Mouse (Mus musculus): ENCODE measurements at regions not wholly inside any gene's neighbourhood (a gene's known extent, or its start where the extent isn't known, plus 50 kb on each side); places are given as distances from the start of the nearest gene placed in this dataset.

DNA sequence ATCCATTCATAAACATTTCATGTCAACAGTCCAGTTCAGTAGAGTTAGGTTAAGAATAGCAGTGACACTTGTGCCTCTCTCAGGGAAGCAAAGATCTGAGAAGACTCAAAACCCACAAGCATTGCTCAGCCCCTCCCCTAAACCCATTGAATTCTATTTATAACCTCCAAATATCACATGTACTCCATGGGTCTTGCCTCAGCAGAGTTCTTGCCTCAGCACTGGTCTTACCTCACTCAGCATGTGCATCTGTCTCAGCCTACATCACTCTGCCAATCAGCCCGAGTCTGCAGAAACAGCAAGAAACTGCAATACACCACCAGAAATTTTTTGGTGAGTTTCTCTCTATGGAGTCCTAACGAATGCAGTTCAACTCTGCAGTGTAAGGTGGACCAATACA, 478.8 kb upstream of the Vstm2b start:
- no peak for DNase-seq (ENCODE audit: low read depth, low spot score)

DNA sequence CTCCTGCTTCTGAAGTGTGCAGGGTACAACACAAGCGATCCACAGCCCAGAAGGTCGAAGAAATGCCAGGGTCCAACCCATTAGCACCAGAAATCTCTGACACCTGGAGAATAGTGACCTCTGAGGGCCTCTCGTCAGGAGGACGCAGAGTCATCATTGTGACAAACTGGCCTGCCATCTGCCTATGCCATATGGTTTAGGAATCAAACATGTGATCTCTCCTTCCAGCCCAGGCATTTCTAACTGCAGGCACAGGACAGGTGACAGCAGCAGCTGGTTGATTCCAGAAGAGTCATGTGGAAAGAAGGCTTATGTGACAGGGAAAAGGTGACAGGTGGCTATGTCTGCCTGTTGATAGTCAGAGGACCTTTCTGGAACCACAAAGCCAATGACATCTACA, 476.0 kb upstream of the Vstm2b start:
- DNase-seq (ENCODE audit: low read depth, low spot score) = no peak

- no peak for DNase-seq (ENCODE audit: low read depth, low spot score)
Observed at GRCm38 (mm10) chr7:40429416-40429815, 468.7 kb upstream of the Vstm2b start.

DNA sequence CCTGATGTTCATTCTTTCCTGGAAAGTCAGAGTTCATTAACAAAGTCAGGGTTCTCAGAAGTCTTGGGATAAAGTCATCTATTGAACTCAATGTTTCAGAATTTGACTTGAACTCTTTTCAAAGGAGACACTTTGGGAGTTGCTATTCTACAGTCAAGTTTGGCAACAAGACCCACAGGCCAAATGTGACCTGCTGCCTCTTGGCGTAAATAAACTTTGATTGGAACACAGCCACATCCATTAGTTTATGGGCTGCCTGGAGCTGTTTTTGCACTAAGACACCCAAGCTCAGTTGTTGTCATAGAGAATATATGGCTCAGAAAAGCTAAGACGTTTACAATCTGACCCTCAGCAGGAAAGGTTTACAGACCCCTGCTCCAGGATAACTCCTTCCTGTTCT, 464.2 kb upstream of the Vstm2b start:
- DNase-seq (ENCODE audit: low read depth, low spot score) = no peak

- no peak for DNase-seq (ENCODE audit: low read depth, low spot score)
Observed at GRCm38 (mm10) chr7:40441128-40441527, 457.0 kb upstream of the Vstm2b start.

DNA sequence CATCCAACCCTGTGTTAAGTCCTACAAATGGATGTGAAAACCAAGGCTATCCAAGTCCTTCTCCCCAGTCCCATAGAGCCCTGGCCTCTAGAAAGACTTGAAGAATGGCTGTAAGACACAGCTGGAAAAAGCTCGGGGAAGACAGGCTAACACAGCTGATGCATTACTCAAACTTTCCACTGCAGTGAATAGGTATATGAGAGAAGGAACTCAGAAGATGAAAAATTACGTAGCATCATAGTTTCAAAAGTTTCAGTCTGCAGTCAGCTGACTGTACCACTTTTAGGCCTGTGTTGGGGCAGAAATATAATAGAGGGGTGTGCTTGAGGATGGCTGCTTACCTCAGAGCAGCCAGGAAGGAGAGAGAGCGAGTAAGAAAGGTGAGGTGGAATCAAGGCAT, 456.3 kb upstream of the Vstm2b start:
- DNase-seq (ENCODE audit: low read depth, low spot score) = no peak

GRCm38 (mm10) chr7:40466382-40466781, 431.7 kb upstream of the Vstm2b start:
- DNase-seq (ENCODE audit: low read depth, low spot score) = no peak

- no peak for DNase-seq (ENCODE audit: low read depth, low spot score)
Observed at GRCm38 (mm10) chr7:40487256-40487655, 410.9 kb upstream of the Vstm2b start.

GRCm38 (mm10) chr7:40522703-40523267, 375.3 kb upstream of the Vstm2b start:
- peak; percentile 39 for DNase-seq (ENCODE audit: low read depth, low spot score)

DNA sequence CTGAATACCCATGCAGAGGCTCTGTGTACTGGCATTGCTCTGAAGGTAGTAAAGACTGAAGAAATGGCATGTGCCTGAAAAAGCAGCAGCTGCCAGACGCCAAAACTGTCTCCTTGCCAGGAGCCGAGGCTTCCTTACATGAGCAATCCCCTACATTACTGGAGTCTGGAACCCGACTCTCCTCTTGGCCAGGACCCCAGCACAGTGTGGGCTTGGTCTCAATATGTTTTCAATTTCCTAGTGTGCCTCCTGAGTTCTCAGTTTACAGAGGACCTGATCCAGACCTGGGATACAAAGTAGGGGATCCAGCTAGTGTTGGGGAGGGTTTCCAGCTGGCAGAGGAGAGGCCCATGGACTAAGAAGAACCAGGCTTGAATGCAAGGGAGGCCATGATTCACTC, 361.5 kb upstream of the Vstm2b start:
- no peak for DNase-seq (ENCODE audit: low read depth, low spot score)

GRCm38 (mm10) chr7:40537621-40538020, 360.5 kb upstream of the Vstm2b start:
- DNase-seq (ENCODE audit: low read depth, low spot score) = no peak

DNA sequence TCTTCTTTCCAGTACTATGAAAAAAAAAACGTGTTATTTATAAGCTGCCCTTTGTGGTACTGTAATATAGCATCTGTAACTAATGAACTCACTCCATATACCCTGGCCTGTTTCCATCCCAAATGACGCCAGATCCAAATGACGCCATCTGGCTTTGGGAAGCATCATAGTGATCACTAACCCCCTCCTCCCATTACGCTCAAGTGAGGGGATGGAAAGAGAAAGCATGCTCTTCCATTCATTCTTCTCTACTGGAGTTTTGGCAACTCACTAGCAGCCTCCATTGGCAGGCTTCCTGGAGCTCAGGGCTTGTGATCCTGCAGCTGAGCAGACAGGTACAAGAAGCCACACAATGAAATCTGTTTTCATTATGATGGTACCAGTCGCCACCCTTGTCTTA, 358.3 kb upstream of the Vstm2b start:
- no peak for DNase-seq (ENCODE audit: low read depth, low spot score)

DNA sequence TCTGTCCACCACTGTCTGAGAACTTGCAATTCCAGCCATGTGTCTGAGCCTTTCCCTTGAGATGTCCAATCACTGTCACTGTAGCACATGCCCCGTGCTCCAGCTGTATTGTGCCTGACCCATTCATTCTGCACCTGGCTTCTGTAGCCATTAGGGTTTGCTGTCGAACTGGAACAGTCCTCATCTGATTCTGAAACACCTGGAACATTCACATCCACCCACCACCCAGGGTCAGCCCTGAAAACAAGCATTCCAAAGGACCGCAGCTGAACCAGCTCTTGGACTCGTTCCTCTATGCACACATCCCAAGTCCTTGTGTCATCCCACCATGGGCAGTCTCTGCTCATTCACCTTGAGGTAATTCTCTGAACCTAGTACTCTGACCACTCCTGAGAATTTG, 356.8 kb upstream of the Vstm2b start:
- DNase-seq (ENCODE audit: low read depth, low spot score) = no peak

GRCm38 (mm10) chr7:40563447-40564118, 334.5 kb upstream of the Vstm2b start:
- DNase-seq (ENCODE audit: low read depth, low spot score) = no peak

GRCm38 (mm10) chr7:40575971-40576370, 322.2 kb upstream of the Vstm2b start:
- DNase-seq (ENCODE audit: low read depth, low spot score) = no peak

- no peak for DNase-seq (ENCODE audit: low read depth, low spot score)
Observed at GRCm38 (mm10) chr7:40577365-40577764, 320.8 kb upstream of the Vstm2b start.

- DNase-seq (ENCODE audit: low read depth, low spot score) = no peak
Observed at GRCm38 (mm10) chr7:40620761-40621160, 277.4 kb upstream of the Vstm2b start.

DNA sequence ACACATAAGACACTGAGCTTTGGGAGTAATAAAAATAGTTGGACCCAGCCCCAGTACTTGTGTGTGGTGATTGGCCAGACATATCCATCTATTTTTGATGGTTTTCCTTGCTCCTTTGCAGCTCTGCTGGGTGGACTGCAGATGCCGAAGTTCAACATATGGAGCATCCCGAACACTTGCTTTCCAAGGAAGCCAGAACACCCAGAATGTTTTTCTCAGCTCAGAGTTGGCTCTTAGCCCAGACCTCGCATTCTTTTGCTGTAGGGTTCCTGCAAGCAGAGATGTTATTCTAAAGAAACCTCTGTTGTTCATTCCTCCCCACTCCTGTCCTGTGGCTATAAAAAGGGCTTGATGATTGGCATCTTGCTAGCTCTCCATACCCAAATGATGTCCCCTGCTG, 275.3 kb upstream of the Vstm2b start:
- peak; percentile 2 for DNase-seq (ENCODE audit: low read depth, low spot score)

GRCm38 (mm10) chr7:40623286-40623685, 274.8 kb upstream of the Vstm2b start:
- DNase-seq (ENCODE audit: low read depth, low spot score) = no peak

DNA sequence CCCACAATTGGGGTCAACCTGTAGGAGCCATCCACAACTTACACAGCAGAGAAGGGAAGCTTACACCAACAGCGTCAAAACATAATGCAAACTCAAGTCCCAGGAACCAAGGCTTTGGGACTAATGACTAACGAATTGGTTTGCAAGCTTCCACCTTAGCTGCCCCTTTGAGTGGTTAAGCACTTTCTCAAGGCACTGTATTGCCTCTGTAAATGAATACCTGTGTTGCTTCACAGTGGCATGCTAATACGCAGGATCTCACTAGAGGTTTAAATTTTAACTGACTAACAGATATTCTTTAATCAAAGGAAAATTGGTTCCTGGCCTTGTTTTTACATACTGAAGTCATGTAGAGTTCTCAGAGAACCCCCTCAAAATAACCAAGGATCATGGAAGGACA, 261.8 kb upstream of the Vstm2b start:
- DNase-seq (ENCODE audit: low read depth, low spot score) = no peak

- no peak for DNase-seq (ENCODE audit: low read depth, low spot score)
Observed at GRCm38 (mm10) chr7:40654982-40655381, 243.1 kb upstream of the Vstm2b start.

- no peak for DNase-seq (ENCODE audit: low read depth, low spot score)
Observed at GRCm38 (mm10) chr7:40655391-40655790, 242.7 kb upstream of the Vstm2b start.

DNA sequence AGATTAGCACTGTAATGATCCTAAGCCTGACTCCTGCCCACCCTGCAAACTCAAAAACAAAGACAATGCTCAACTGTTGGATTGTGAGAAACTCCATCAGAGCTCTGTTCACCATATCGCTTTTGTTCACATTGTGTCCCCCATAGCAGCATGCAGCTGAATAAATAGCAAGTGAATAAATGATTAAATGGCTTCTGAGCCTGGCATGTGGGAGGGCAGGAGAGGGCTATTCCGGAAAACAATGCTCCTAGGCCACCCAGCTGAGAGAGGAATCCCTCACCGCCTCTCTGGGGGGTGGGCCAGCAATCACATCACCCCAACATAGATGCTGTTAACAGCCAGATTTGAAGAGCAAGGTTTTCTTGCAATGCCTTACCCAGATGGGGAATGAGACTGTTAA, 238.5 kb upstream of the Vstm2b start:
- DNase-seq (ENCODE audit: low read depth, low spot score) = no peak

DNA sequence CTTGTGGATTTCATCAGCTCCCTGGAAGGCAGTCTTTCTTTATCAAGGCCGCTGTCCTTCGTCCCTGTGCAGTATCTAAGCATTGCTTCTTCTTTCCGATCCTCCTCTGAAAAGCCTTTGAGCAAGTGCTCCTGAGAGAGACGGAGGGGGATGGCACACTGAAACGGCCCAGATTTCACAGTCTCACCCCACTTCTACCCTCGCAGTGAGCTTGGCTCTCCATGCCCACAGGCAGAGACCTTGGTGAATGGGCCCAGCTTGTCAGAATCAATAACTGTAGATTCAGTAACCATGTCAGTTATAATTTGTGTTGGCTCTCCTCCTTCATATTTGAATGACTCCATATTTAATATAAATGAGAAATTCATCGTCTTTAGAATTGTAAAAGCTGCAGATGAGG, 234.3 kb upstream of the Vstm2b start:
- no peak for DNase-seq (ENCODE audit: low read depth, low spot score)
